Mouse (Mus musculus) spleen, postnatal 14 days (tissue): ENCODE data around the gene Spast.
"Not testable (repeated sequence)": the region's sequence is repeated elsewhere in the genome, so short reads cannot be mapped to it uniquely, and the experiment has no call there.

Experiments
- DNase-seq, 2 experiments: peaks; one replicate each; pipeline ENCODE4 v3.0.0; 2021 to 2022; ENCODE audit warnings: low spot score in 2 of 2

The Spast gene

GRCm38 (mm10) chr17:74338937-74339804 is at the start of gene Spast:
Spast (plus strand) TSS chr17:74338987.
- DNase-seq = peak; percentile 66 to 67

- DNase-seq = no peak
These were observed 48.6 kb upstream of the Spast start for GRCm38 (mm10) chr17:74290198-74290597.

GRCm38 (mm10) chr17:74290869-74291268 is 47.9 kb upstream of the Spast start:
- no peak for DNase-seq

- DNase-seq = no peak
These were observed 47.0 kb upstream of the Spast start for GRCm38 (mm10) chr17:74291640-74292361.

- peak in 1 of 2 experiments; percentile 25 for DNase-seq
These were observed 44.9 kb upstream of the Spast start for GRCm38 (mm10) chr17:74293687-74294425.

GRCm38 (mm10) chr17:74294426-74295025 is 44.3 kb upstream of the Spast start:
- peak; percentile 75 for DNase-seq

- peak; percentile 53 to 65 for DNase-seq
These were observed 43.5 kb upstream of the Spast start, which contains the start of gene Memo1 for GRCm38 (mm10) chr17:74295026-74295970. Memo1 (minus strand) TSS chr17:74295521.

- DNase-seq = no peak
These were observed 42.5 kb upstream of the Spast start for GRCm38 (mm10) chr17:74296076-74296823.

- not testable (repeated sequence) for DNase-seq
These were observed 41.8 kb upstream of the Spast start for GRCm38 (mm10) chr17:74296991-74297390.

- no peak for DNase-seq
These were observed 38.7 kb upstream of the Spast start for GRCm38 (mm10) chr17:74300089-74300488.

- DNase-seq = no peak
These were observed 34.7 kb upstream of the Spast start for GRCm38 (mm10) chr17:74304060-74304459.

GRCm38 (mm10) chr17:74305616-74306015 is 33.2 kb upstream of the Spast start:
- no peak for DNase-seq

- DNase-seq = no peak
These were observed 32.8 kb upstream of the Spast start for GRCm38 (mm10) chr17:74306021-74306420.

- DNase-seq = no peak
These were observed 23.1 kb upstream of the Spast start for GRCm38 (mm10) chr17:74315445-74316308.

- DNase-seq = peak; percentile 78 to 84
These were observed 22.4 kb upstream of the Spast start for GRCm38 (mm10) chr17:74316309-74316863.

- DNase-seq = no peak
These were observed 20.1 kb upstream of the Spast start for GRCm38 (mm10) chr17:74318721-74319120.

- DNase-seq = no peak
These were observed 16.3 kb upstream of the Spast start for GRCm38 (mm10) chr17:74322400-74323054.

GRCm38 (mm10) chr17:74323844-74324243 is 14.9 kb upstream of the Spast start, which contains the start of gene Dpy30:
Dpy30 (minus strand) TSS chr17:74323944.
- DNase-seq = no peak
